Mouse (Mus musculus): ENCODE results near the gene Mark4.
A peak's percentile ranks its signal among the peaks of the same experiment; 100 is the strongest.

Mark4 gene

GRCm38 (mm10) chr7:19432475-19432874 is 26.1 kb downstream of the Mark4 start:
- DNase-seq = no peak

GRCm38 (mm10) chr7:19430402-19430801 is 28.2 kb downstream of the Mark4 start:
- no peak for DNase-seq

- peak; percentile 61 for DNase-seq
Measured at GRCm38 (mm10) chr7:19429726-19430125, 28.9 kb downstream of the Mark4 start.

- DNase-seq = no peak
Measured at GRCm38 (mm10) chr7:19427999-19428650, 30.5 kb downstream of the Mark4 start.

- no peak for DNase-seq
Measured at GRCm38 (mm10) chr7:19426888-19427287, 31.7 kb downstream of the Mark4 start.

GRCm38 (mm10) chr7:19426349-19426748 is 32.3 kb downstream of the Mark4 start:
- no peak for DNase-seq

GRCm38 (mm10) chr7:19424051-19424450 is 34.6 kb downstream of the Mark4 start:
- no peak for DNase-seq

- no peak for DNase-seq
Measured at GRCm38 (mm10) chr7:19423083-19423482, 35.5 kb downstream of the Mark4 start.

GRCm38 (mm10) chr7:19420821-19421636 is 37.6 kb downstream of the Mark4 start:
- peak; percentile 90 for DNase-seq

- no peak for DNase-seq
Measured at GRCm38 (mm10) chr7:19420121-19420520, 38.5 kb downstream of the Mark4 start.

GRCm38 (mm10) chr7:19416590-19416989 is 42.0 kb downstream of the Mark4 start:
- no peak for DNase-seq

GRCm38 (mm10) chr7:19413525-19413924 is 45.1 kb downstream of the Mark4 start:
- no peak for DNase-seq

- DNase-seq = no peak
Measured at GRCm38 (mm10) chr7:19411783-19412182, 46.8 kb downstream of the Mark4 start.

GRCm38 (mm10) chr7:19410766-19411344 is 47.8 kb downstream of the Mark4 start:
- no peak for DNase-seq

GRCm38 (mm10) chr7:19409753-19410152 is 48.9 kb downstream of the Mark4 start:
- DNase-seq = no peak

- DNase-seq = peak; percentile 72
Measured at GRCm38 (mm10) chr7:19405417-19405816, 53.2 kb downstream of the Mark4 start.

- DNase-seq = no peak
Measured at GRCm38 (mm10) chr7:19404476-19404875, 54.1 kb downstream of the Mark4 start, which contains the start of gene Ckm. Ckm (plus strand) TSS chr7:19404776.

GRCm38 (mm10) chr7:19403731-19404296 is 54.8 kb downstream of the Mark4 start, which contains the start of gene Klc3:
Klc3 (minus strand) TSS chr7:19404104.
- DNase-seq = no peak

GRCm38 (mm10) chr7:19402535-19403112 is 56.0 kb downstream of the Mark4 start:
- DNase-seq = no peak

GRCm38 (mm10) chr7:19400946-19401345 is 57.7 kb downstream of the Mark4 start:
- no peak for DNase-seq

GRCm38 (mm10) chr7:19399496-19400280 is 58.9 kb downstream of the Mark4 start:
- DNase-seq = no peak

GRCm38 (mm10) chr7:19394484-19394883 is 64.1 kb downstream of the Mark4 start:
- no peak for DNase-seq
